Mouse (Mus musculus) granulocyte monocyte progenitor cell, adult 5-6 weeks (primary cell): ENCODE results near the gene Rwdd2a. TPM values are rescaled to one million over a fixed set of nuclear protein-coding genes. Genes with fewer than 3 reads are reported as not detected.
A peak's percentile ranks its signal among the peaks of the same experiment; 100 is the strongest.

Experiments used
- ATAC-seq: replicated peaks from 2 replicates; pipeline ENCODE4 v1.8.0; 2016; ENCODE audit warnings: mild to moderate bottlenecking, moderate TSS enrichment, inconsistent platforms; ENCODE audit not compliant: poor library complexity, severe bottlenecking
- total RNA-seq, 2 experiments: library from RNA; stranded (forward) in 1 of 2; stranded (reverse) in 1 of 2; fragments of 200-712, 200-1000 nt in 1 of 2; fragments of >200 nt in 1 of 2; fragmentation: Nextera tagmentation in 1 of 2; gene quantifications; 2 replicates each; pipeline ENCODE4 v1.2.3; 2014 to 2017

Rwdd2a gene
- total RNA-seq (2014; fragmentation: Nextera tagmentation), result 5.4 and 6.9 TPM in 2 replicates
- 4.5 and 5.4 TPM in 2 replicates for total RNA-seq (2017)

DNA sequence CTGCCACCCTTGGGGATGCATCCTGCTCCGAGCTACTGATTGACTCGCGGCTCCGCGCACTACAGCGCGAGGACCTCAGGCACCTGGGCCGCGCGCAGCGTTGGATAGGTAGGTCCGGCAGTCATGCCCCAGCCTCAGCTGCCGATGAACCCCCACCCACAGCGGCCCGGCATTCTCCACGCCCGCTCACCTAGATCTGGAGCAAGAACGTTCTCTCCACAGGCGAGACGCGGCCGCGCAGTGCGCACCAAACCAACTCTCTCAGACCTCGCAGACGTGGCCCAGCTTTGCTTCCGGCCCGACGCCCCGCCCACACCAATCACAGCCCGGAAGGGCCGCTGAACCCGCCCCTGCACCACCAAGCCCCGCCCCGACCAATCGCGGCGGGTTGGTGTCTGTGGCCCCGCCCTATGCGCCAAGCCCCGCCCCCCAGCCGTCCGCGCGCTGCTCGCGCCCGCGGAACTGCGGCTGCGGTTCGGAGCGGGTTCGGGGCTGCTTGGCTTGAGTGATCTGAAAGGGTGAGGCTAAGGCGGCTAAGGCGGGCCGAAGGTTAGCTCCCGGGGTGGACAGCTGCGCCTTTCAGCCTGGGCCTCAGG is at the start of gene Rwdd2a, which contains the start of gene Pgm3:
Rwdd2a (plus strand) TSS at position 452 of the 596 bp plus-strand sequence.
Pgm3 (minus strand) TSS at position 303 of the 596 bp plus-strand sequence.
- peak; percentile 87 for ATAC-seq

DNA sequence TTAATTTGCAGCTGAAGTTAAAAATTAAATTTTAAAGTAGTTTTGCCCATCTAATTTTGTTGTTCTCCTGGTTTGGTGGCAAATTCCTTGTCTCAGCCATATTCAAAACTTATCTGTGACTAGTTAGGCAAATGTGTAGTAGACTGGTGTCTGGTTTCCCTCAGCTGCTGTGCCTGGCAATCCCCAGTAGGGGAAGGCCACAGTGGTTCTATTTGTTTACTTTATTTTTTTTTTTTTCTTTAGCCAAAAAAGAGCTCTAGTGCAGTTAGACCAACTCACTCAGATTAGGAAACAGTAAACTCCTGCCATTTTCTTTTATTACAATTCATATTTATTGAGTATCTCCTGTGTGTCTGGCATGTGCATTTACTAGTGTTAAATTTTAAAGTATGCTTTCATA is 49.5 kb upstream of the Rwdd2a start:
- no peak for ATAC-seq

DNA sequence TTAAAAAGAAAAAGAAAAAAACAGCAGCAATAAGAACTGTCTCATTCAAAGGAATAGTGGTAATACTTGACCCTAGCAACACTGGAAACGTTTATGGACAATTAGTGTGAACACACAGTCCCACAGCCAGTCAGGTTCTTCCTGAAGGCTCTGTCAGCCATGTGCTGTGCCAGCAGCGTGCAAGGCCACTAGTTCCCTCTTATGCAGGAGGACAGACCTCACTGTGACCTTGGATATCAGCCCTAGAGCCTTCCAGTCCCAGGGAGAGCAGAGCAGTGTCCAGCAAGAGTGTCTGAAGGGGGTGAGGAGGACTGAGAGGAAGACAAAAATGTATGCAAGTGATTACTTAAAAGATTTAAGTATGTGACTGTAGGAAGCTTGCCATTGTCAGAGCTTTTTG is 46.2 kb upstream of the Rwdd2a start:
- no peak for ATAC-seq

DNA sequence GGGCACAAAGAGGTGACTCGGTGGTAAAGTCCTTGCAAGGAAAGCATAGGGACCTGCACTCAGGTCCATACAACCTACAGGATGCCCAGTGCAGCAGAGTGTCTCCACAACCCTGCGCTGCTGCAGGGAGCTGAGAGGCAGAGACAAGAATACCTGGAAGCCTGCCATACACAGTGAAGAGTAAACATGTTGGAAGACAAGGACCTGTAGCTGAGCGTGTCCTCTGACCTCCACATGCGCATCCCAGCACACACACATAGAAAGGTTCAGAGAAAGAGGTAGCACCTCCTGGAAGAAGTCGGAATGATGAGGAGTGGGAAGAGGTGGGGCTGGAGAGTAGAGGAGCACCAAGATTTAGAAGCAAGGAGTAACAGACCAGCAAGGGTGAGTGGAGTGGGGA is 37.7 kb upstream of the Rwdd2a start:
- ATAC-seq, result no peak; the same call in 1 of the 2 replicates

DNA sequence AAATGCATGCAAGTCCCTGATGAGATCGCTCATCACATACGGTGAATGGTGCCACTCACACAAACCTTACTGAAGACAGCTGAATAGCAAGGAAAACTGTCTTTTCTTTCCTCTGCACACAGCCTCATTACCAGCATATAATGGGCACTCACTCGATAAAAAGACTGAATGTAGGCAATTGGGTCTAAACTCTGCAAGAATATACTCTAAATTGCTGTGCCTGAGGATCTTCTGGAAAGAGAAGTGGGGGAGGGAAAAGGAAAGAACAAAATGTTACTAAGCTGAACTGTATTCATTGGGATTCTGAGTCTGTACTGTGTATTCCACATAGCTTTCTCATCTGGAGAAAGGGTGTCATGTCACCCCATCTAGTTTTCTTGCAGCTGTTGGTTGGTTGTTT is 28.3 kb upstream of the Rwdd2a start:
- ATAC-seq, result no peak

DNA sequence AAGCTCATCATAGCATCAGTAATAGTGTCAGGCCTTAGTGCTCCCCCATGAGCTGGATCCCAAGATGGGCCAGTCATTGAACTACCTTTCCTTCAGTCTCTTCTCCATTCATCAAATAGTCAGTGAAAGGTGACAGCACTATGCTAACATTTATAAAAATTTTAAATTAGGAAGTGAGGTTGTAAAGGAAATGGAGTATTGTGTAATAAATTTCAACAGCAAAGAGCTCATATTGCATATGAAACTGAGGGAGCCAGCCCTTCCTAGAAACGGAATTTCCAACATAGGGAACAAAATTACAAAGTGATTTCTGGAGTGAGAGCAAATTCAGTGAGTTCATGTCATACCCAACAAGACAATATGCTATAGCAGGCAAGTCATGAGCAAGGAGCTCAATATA is 27.2 kb upstream of the Rwdd2a start:
- peak; percentile 97 for ATAC-seq

DNA sequence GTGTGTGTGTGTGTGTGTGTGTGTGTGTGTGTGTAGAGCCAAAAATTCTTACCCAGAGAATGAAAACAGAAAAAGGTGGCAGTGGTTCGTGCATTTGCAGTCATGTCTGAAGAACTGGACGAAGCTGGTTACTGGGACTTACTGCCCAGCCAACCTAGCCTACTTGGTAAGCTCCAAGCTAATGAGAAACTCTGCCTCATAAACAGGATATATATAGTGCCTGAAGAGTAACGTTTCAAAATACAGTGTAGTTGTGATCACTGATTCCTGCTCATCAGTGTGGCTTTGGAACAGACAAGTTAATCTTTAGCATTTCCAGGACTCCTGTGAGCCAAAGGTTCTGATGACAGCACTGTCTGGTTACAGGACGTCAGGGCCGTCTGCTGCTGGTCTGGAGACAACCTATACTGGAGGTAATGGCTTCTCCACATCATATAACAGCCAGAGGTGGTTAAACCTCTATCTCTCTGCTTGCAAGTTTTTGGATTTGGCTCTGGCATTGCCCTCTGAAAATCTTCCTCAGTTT is 22.1 kb upstream of the Rwdd2a start:
- ATAC-seq, result no peak

DNA sequence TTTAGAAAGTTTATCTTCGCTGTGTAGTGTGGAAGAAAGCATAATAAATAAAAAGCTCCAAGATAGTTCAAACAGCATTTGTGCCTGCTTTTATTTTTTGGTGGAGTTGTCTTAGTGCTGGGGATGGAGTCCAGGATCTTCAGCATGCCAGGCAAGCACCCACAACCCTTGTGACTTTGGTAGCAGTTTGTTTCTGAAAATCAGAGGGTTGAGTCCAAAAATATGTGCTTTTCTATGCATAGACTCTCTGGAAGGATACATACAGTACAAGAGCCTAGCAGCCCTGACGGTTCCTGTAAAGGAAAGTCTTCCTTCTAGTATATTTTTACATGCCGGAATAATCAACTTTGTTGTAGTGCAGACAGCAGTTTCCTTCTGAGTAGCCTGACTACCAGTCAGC is 21.1 kb upstream of the Rwdd2a start:
- no peak for ATAC-seq

DNA sequence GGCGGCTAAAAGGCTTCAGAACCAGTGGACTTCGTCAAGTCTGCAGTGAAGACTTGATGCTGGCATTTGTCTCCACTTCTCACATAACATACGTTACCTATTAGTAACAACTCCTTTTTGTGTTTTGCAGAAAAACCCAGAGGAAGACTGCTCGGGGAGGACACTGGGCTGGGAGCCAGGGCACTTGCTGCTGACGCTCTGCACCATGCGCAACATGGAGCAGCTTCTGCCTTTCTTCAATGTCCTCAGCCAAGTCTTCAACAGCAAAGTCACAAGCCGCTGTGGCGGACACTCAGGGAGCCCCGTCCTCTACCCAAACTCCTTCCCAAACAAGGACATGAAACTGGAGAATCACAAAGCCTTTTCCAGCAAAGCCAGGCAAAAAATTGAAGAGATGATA is 17.9 kb upstream of the Rwdd2a start:
- ATAC-seq, result no peak

DNA sequence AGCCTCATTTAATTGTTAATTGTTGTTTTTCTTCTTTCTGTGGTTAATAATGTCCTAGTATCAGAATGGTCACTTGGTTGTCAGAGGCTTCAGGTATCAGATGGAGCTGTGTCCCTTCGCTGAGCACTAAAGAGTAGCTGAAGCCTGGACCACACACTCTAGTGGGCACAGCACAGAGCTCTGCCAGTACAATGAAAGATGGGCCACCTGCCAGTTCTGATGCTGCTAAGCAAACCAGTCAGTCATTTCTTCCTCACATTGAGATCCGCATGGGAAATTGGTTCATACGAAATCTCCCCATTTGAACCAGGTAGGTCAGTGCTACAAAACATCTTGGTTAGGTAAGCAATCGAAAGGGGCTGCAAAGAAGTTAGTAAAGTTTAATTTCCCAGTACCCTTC is 17.1 kb upstream of the Rwdd2a start:
- no peak for ATAC-seq

DNA sequence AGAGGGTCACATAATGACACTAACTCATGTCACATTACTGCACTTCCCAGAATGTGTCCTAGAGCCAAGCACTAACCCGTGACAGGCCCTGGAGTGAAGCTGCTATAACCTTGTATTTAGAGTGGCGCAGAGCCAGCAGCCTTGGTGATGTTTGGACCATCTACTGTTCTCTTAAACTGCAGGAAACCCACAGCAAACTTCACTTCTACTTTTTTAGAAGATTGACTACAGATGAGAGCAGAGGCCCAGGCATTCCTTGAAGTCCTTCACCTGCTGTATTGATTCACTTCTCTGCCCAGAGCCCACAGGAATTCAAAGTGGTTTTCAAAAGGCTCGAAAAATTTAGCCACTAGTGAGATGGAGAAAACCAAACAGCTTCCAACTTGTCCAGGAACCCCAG is 11.2 kb upstream of the Rwdd2a start:
- no peak for ATAC-seq

DNA sequence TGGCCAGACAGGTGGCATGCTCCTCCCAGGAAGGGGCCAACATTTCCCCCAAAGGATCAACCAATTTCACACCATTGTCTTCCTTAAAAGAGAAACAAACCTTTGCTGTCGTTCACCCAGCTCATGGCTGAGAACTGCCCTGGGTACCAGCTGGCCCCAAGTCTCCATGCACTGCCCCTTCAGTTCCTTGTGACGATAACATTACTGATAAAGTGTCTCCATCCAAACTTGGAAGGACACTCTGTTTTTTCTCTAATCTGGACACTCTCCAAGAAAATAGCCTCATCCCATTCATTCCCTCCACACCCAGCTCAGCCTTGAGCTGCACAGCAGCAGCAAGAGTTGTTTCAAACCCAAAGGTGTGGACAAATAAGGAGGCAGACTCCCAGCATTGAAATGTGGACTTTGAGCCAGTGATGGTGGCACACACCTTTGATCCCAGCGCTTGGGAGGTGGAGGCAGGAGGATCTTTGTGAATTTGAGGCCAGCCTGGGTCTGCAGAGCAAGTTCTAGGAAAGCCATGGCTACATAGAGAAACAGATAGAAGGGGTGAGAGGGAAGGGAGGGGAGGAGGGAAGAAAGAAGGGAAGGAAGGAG is 2.4 kb upstream of the Rwdd2a start:
- ATAC-seq, result no peak

DNA sequence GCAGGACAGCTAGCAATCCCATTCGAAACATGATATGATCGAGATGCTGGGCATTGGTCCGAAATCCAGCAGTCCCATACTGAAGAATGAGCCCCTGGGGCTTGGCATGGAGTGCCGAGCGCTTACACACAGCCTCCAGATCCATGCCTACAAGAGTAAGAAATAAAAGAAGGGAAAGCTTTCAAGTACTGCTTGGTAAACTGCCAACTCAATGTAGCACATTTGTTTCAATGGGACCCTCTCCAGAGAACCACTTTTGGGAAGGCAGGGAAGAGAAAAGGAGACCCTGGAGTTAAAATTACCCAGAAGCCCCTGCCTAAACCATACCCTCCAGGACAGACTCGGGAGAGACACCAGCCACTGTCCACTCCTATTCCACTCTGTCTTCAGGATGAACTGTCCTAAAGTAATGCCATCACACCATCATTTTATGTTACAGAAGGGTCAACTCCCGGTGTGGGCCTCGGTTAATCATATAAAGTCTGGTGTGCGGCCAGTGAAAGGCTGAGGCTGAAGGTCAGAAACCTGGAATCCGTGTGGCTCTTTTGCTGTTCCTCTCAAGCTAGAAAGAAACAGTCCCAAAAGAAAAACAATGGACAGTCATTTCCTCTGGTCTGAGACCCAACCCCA is 1.4 kb upstream of the Rwdd2a start:
- no peak for ATAC-seq

DNA sequence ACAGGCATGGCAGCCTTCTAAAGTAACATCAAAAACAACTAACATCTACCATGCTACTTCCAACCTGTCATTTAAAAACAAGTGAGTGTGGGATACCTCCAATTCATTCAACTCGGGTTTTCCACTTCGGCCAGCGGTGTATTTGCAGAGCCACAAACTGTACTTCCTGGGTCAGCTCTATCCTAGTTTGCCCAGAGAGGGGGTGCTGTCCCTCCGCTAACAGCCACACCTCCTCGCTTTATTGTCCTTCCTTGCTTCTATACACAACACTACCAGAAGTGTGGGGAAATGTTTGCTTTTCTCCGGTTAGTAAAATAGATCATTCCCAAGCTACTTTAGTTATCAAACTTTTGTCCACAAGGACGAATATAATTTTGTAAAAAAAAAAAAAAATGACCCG is 845 bp upstream of the Rwdd2a start:
- ATAC-seq, result no peak

DNA sequence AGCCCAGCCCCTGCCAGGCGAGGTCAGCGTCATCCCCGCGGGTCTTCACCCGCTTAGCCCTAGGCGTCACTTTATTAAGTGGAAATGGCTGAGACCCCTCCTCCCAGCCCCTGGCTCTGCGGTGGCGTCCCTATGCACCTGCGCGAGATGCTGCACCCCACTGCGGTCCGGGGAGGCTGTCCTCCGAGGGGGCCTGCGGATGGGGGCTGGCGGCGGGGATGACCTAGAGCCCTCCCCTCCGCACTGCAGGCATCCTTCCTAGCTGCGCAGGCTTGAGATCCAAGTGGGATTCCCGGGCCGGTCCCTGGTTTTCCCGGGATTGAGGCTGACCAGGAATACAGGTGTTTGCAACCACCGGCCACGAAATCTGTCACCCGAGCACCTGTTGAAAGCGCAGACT is 405 bp downstream of the Rwdd2a start:
- ATAC-seq, result peak; percentile 13

DNA sequence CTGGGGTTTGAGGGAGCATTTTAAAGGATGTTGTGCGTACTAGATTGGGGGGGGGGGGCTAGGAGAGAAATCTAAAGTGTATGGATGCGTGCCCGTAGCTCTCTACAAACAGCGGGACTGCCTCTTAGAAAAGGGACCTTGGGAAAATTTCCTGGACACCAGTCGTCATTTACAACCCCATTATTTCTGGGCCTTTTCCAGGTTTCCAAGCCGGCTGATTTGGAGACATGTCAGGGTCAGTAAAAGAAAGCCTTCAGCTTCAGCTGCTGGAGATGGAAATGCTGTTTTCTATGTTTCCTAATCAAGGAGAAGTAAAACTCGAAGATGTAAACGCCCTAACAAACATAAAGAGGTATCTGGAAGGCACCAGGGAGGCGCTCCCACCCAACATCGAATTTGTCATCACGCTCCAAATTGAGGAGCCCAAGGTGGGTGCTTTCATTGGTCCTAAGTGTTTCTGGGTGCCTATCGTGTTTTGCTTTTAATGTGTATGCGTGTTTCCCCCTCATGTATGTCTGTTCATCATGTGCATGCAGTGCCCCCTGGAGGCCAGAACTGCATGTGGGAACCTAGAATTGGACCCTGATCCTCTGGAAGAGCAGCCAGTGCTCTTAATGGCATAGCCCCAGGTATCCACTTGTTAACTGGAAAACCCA is 973 bp downstream of the Rwdd2a start:
- ATAC-seq, result peak; percentile 68

DNA sequence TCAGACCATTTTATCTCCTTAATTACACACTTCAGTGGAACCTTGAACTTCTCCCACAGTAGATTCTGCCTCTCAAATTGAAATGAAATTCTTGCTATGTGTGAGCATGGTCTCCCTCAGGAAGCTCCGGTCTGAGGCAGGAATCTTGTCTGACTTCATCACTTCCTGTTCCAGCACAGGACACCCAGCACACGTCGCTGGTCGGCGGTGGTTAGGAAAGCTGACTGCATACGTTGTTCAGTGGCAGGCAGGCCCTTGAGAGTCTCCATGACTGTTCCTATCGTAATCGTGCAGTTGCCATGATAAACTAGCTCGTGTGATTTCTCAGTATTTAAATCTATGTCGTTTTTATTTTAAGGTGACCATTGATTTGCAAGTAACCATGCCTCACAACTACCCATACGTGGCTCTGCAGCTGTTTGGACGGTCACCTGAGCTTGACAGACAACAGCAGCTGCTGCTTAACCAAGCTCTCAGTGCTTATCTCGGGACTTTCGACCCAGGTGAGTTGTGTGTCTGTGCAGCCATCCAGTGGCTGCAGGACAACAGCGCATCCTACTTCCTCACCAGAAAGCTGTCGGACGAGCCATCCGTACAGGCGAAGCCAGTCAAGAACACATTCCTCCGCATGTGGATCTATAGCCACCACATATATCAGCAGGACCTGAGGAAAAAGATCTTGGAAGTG is 2.0 kb downstream of the Rwdd2a start:
- peak; percentile 33 for ATAC-seq

DNA sequence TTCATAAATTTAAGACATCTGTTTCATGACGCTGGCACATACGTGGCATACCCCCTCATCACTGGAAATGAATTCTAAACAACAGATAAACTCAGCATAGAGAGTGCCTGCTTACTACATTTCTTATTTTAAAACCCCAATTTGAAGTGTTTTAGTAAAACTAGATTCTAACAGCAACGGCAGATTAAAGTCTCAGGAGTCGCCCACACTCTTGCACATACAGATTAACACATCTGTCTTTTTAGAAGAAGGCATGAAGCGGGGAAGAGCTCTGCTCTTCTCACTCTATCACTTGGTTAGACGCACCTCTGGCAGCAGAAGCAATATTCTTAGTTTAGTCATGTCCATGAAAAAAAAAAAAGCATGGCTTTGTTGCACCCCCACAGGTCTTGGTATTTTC is 3.4 kb downstream of the Rwdd2a start:
- no peak for ATAC-seq

DNA sequence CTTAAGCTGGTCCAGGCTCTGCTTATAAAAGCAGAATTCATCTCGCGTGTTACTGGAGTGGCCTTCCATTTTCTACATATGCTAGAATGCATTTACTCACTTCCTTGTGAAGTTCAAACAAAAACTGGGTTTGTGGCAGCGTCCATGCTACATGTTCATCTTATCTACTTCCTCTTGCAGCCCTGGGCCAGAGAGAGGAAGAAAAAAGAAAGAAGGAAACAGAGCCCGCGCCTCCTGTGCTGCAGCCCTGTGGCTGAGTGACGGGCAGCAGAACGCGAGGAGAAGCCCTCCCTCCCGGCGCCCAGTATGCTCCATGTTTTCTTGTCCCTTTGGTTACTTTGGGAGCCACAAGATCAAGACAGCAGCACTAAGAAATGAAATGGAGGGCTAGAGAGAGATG is 7.9 kb downstream of the Rwdd2a start:
- ATAC-seq, result peak; percentile 93

DNA sequence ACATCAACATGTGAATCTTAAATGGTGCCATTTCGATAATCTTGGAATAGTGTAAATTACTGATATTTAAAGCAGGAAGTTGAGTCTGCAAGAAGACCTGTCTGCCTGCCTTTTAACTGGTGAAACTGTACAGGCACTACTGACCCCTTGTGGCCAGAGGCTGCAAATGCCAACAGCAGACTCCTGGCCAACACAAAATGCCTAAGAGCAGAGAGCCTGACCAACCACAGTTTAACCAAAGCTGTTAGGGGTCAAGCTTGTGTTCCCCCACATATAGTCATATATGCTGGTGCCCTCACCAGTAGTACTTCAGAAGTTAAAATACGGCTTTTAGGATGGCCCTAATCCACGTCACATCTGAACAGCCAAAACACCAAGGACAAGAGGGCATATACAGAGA is 11.9 kb downstream of the Rwdd2a start:
- peak; percentile 84 for ATAC-seq
